Mouse (Mus musculus): ENCODE results near the gene Kif14. TPM values are rescaled to one million over a fixed set of nuclear protein-coding genes. Genes with fewer than 3 reads are reported as not detected.
A peak's percentile ranks its signal among the peaks of the same experiment; 100 is the strongest.

The Kif14 gene
- polyA plus RNA-seq, 1 experiment from 2014 or later: 4.7 TPM

DNA sequence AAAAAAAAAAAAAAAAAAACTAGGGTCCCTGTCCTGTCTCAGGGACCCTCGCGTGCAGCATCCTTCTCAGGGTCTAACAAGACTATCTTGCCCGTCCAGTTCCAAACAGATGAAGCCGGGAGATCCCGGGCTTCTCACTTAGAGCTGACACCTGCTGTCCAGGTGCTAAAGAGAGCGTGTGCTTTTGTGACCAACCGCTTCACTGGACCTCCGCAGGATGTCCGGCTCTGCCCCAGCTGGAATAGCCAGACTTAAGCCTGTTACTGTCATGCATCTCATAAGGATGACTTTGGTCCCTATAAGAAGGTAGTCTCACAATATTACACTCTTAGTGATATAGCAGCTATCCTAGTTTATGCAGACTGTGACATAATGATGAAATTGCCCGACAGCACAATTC, 105.4 kb downstream of the Kif14 start:
- Histone ChIP-seq H3K4me1 (ENCODE audit: insufficient read depth, low read length) (peaks cover 13% of the 10 kb centered on the region; the same call in 1 of the 2 replicates), H3K27me3 (ENCODE audit: insufficient read depth, low read length) (0 out of 2 replicates have a peak, but pooled peaks cover 5% of the 10 kb centered on the region), H3K4me3 (ENCODE audit: low read length) (no peak overlapping the region), H3K9ac (replicated peaks; ENCODE audit: low read length) (no peak overlapping the region), H3K4me2 (replicated peaks; ENCODE audit: low read depth, low read length) (no peak overlapping the region), H3K36me3 (ENCODE audit: insufficient read depth, low read length) (no peaks in the 10 kb centered on the region), H3K27ac (ENCODE audit: low read length) (no peak overlapping the region), H3K9me3 (ENCODE audit: low read length) (no peaks in the 10 kb centered on the region)
- ATAC-seq (ENCODE audit: low FRiP score, low TSS enrichment): no peak
- WGBS: 85% methylated on average over 10 of the region's 10 CpGs

DNA sequence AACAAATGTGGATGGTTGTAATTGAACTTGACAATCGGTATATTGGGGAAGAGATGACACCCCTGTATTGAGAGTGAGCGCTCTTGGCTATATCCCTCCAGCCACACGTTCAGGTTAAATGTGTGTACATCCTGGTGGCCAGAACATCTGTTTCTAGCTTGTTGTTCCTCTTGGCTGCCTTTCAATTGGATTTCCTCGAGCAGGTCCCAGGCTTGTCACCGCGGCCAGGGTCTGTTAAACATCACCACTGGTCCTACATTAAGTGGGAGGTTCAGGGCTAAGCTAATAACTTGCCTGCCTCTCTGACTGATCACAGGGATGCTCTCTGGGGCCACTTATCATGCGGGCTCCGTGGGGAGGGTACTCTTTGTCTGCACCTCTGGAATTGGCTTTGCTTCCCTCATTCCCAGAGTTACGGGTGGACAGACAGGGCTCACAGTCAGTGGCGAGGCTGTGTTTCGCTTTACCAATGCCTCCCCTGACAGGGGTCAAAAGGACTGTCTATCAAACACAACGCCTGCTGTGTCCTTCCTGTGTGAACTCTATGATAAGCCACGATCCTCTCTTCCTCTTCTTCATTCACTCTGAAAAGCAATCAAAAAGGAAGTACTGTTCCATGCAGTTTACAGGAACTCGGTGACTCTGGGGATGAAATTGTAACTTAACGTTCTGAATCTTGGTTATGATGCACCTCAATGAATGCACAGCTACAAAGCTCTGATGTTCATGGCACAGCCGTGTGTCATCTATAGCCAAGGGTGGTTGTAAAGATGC, 111.9 kb downstream of the Kif14 start:
- peaks cover 8% of the 10 kb centered on the region for H3K4me1 ChIP-seq (ENCODE audit: insufficient read depth, low read length)
- peak; percentile 94 for ATAC-seq (ENCODE audit: low FRiP score, low TSS enrichment)
- H3K9me3 ChIP-seq (ENCODE audit: low read length): no peaks in the 10 kb centered on the region
- H3K36me3 ChIP-seq (ENCODE audit: insufficient read depth, low read length): no peaks in the 10 kb centered on the region
- 0 out of 2 replicates have a peak overlapping the region, but pooled peaks have one; percentile 37 for H3K27ac ChIP-seq (ENCODE audit: low read length)
- H3K4me3 ChIP-seq (ENCODE audit: low read length): no peak overlapping the region
- H3K9ac ChIP-seq (replicated peaks; ENCODE audit: low read length): no peak overlapping the region
- peak overlapping the region; percentile 1 for H3K4me2 ChIP-seq (replicated peaks; ENCODE audit: low read depth, low read length)
- 19% methylated on average over 16 of the region's 16 CpGs for WGBS
- no peaks in the 10 kb centered on the region for H3K27me3 ChIP-seq (ENCODE audit: insufficient read depth, low read length)

DNA sequence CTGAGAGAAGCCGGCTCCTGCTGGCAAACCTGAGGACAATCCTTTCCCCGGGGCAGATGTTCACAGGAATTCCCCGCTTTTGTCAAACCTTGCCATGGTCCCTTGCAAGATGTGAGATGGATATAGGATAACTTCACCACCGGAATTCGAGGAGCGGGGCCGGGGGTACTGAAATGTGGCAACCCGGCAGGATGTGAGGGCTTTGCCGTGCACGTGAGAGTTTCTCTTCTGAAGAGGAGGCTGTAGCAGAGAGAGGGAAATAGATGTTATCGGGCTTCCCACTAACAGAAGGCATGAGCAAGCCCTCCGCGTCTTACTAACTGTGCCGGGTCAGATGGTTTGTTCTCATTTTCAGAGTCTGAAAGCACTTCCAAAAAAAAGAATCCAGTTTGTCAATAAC, 113.2 kb downstream of the Kif14 start:
- no peak for ATAC-seq (ENCODE audit: low FRiP score, low TSS enrichment)
- Histone ChIP-seq H3K27me3 (ENCODE audit: insufficient read depth, low read length) (no peaks in the 10 kb centered on the region), H3K9ac (replicated peaks; ENCODE audit: low read length) (no peak overlapping the region), H3K9me3 (ENCODE audit: low read length) (no peaks in the 10 kb centered on the region), H3K4me1 (ENCODE audit: insufficient read depth, low read length) (peaks cover 8% of the 10 kb centered on the region), H3K4me3 (ENCODE audit: low read length) (no peak overlapping the region), H3K27ac (ENCODE audit: low read length) (no peak overlapping the region), H3K36me3 (ENCODE audit: insufficient read depth, low read length) (no peaks in the 10 kb centered on the region), H3K4me2 (replicated peaks; ENCODE audit: low read depth, low read length) (no peak overlapping the region)
- 79% methylated on average over 14 of the region's 14 CpGs for WGBS

DNA sequence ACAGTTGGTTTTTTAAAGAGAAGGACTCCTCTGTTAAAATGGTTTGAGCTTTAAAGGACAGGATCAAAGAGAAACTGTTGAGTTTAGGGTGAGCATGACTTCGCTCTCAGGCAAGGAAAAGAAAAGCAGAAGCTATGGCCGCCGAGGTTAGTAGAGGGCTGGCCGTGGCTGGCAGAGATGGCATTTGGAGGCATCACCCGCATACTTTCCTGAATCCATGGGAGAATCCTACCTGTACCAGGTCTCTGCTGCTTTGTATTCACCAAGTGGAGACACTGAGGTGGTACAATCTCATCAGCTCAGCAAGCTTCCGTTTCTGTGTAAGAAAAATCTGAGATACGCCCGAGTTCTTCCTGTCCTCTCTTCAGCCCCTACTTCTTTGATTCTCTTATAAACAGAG, 114.1 kb downstream of the Kif14 start:
- Histone ChIP-seq H3K4me2 (replicated peaks; ENCODE audit: low read depth, low read length) (no peak overlapping the region), H3K4me1 (ENCODE audit: insufficient read depth, low read length) (peaks cover 8% of the 10 kb centered on the region), H3K9ac (replicated peaks; ENCODE audit: low read length) (no peak overlapping the region), H3K27ac (ENCODE audit: low read length) (no peak overlapping the region), H3K9me3 (ENCODE audit: low read length) (no peaks in the 10 kb centered on the region), H3K27me3 (ENCODE audit: insufficient read depth, low read length) (no peaks in the 10 kb centered on the region), H3K4me3 (ENCODE audit: low read length) (no peak overlapping the region), H3K36me3 (ENCODE audit: insufficient read depth, low read length) (no peaks in the 10 kb centered on the region)
- no peak for ATAC-seq (ENCODE audit: low FRiP score, low TSS enrichment)
- WGBS: 88% methylated on average over 8 of the region's 8 CpGs

Other genes starting within 250 kb of the Kif14 start
- 20.2 and 22.2 TPM in 2 replicates for gene Inava, start 232.1 kb upstream of the Kif14 start, polyA plus RNA-seq (2015; fragmentation: Nextera tagmentation; extraction: Ambion mirVana)
- not detected in 2 replicates for gene Gpr25, start 205.5 kb upstream of the Kif14 start, polyA plus RNA-seq (2015; fragmentation: Nextera tagmentation; extraction: Ambion mirVana)
- 9.0 and 9.2 TPM in 2 replicates for gene Camsap2, start 120.2 kb upstream of the Kif14 start, polyA plus RNA-seq (2015; fragmentation: Nextera tagmentation; extraction: Ambion mirVana)
- 17.8 and 19.9 TPM in 2 replicates for gene Ddx59, start 51.1 kb upstream of the Kif14 start, polyA plus RNA-seq (2015; fragmentation: Nextera tagmentation; extraction: Ambion mirVana)
- gene Zfp281, start 158.6 kb downstream of the Kif14 start, polyA plus RNA-seq (2015; fragmentation: Nextera tagmentation; extraction: Ambion mirVana): 19.5 and 20.8 TPM in 2 replicates